Mouse (Mus musculus): ENCODE results near the gene Tmem129. TPM values are rescaled to one million over a fixed set of nuclear protein-coding genes. Genes with fewer than 3 reads are reported as not detected.

The Tmem129 gene
- total and polyA plus RNA-seq, 2 experiments from 2014 or later: 20.9 to 23.9 TPM

- WGBS: under 1% methylated on average over 32 of the region's 32 CpGs
- 0 out of 2 replicates have a peak, but pooled peaks have one; percentile 1 for TF ChIP-seq CTCF (IDR thresholded peaks at IDR 0.05; ENCODE audit: low read depth)
- Histone ChIP-seq H3K4me3 (ENCODE audit: low read depth, low read length) (peak overlapping the region; percentile 69), H3K9ac (peak overlapping the region; percentile 81), H3K27me3 (ENCODE audit: insufficient read depth, low read length) (no peaks in the 10 kb centered on the region), H3K36me3 (ENCODE audit: insufficient read depth) (peaks cover 7% of the 10 kb centered on the region; the same call in 1 of the 2 replicates), H3K9me3 (ENCODE audit: low read length) (no peaks in the 10 kb centered on the region), H3K27ac (ENCODE audit: low read depth, low read length) (peak overlapping the region; percentile 97), H3K4me1 (ENCODE audit: insufficient read depth) (peaks cover 13% of the 10 kb centered on the region), H3K4me2 (ENCODE audit: low read depth) (peak overlapping the region; percentile 95)
- DNase-seq (no peak), ATAC-seq (peak; percentile 1)
Measured at GRCm38 (mm10) chr5:33657251-33657786, 897 bp downstream of the Tmem129 start.

GRCm38 (mm10) chr5:33656739-33657138 is 1.5 kb downstream of the Tmem129 start:
- Histone ChIP-seq H3K9me3 (ENCODE audit: low read length) (no peaks in the 10 kb centered on the region), H3K27me3 (ENCODE audit: insufficient read depth, low read length) (no peaks in the 10 kb centered on the region), H3K9ac (peak overlapping the region; percentile 81), H3K4me3 (ENCODE audit: low read depth, low read length) (peak overlapping the region; percentile 69), H3K4me2 (ENCODE audit: low read depth) (peak overlapping the region; percentile 95), H3K4me1 (ENCODE audit: insufficient read depth) (peaks cover 13% of the 10 kb centered on the region), H3K27ac (ENCODE audit: low read depth, low read length) (no peak overlapping the region), H3K36me3 (ENCODE audit: insufficient read depth) (peaks cover 7% of the 10 kb centered on the region; the same call in 1 of the 2 replicates)
- DNase-seq: no peak
- ATAC-seq: no peak
- WGBS: 59% methylated on average over 1 of the region's 1 CpGs
- TF ChIP-seq CTCF (IDR thresholded peaks at IDR 0.05; ENCODE audit: low read depth): no peak

- no peak for TF ChIP-seq CTCF (IDR thresholded peaks at IDR 0.05; ENCODE audit: low read depth)
- Histone ChIP-seq H3K9ac (no peak overlapping the region), H3K4me3 (ENCODE audit: low read depth, low read length) (no peak overlapping the region), H3K27me3 (ENCODE audit: insufficient read depth, low read length) (no peaks in the 10 kb centered on the region), H3K9me3 (ENCODE audit: low read length) (no peaks in the 10 kb centered on the region), H3K4me2 (ENCODE audit: low read depth) (no peak overlapping the region), H3K27ac (ENCODE audit: low read depth, low read length) (no peak overlapping the region), H3K4me1 (ENCODE audit: insufficient read depth) (peaks cover 13% of the 10 kb centered on the region), H3K36me3 (ENCODE audit: insufficient read depth) (peaks cover 7% of the 10 kb centered on the region; the same call in 1 of the 2 replicates)
- WGBS: 92% methylated on average over 10 of the region's 10 CpGs
- no peak for ATAC-seq
- no peak for DNase-seq
Measured at GRCm38 (mm10) chr5:33655251-33655840, 2.9 kb downstream of the Tmem129 start.

GRCm38 (mm10) chr5:33654424-33654823 is 3.8 kb downstream of the Tmem129 start:
- WGBS: 92% methylated on average over 13 of the region's 13 CpGs
- no peak overlapping the region for H3K4me2 ChIP-seq (ENCODE audit: low read depth)
- H3K4me1 ChIP-seq (ENCODE audit: insufficient read depth): peaks cover 13% of the 10 kb centered on the region
- no peak overlapping the region for H3K9ac ChIP-seq
- H3K27ac ChIP-seq (ENCODE audit: low read depth, low read length): no peak overlapping the region
- no peaks in the 10 kb centered on the region for H3K27me3 ChIP-seq (ENCODE audit: insufficient read depth, low read length)
- no peak for TF ChIP-seq CTCF (IDR thresholded peaks at IDR 0.05; ENCODE audit: low read depth)
- ATAC-seq (no peak), DNase-seq (no peak)
- peaks cover 7% of the 10 kb centered on the region; the same call in 1 of the 2 replicates for H3K36me3 ChIP-seq (ENCODE audit: insufficient read depth)
- no peaks in the 10 kb centered on the region for H3K9me3 ChIP-seq (ENCODE audit: low read length)
- no peak overlapping the region for H3K4me3 ChIP-seq (ENCODE audit: low read depth, low read length)

- H3K27ac ChIP-seq (ENCODE audit: low read depth, low read length): peak overlapping the region; percentile 95; the same call in 1 of the 2 replicates
- no peak for TF ChIP-seq CTCF (IDR thresholded peaks at IDR 0.05; ENCODE audit: low read depth)
- DNase-seq (no peak), ATAC-seq (no peak)
- H3K27me3 ChIP-seq (ENCODE audit: insufficient read depth, low read length): no peaks in the 10 kb centered on the region
- H3K9ac ChIP-seq: peak overlapping the region; percentile 76
- peak overlapping the region; percentile 81 for H3K4me3 ChIP-seq (ENCODE audit: low read depth, low read length)
- peaks cover 9% of the 10 kb centered on the region; the same call in 1 of the 2 replicates for H3K36me3 ChIP-seq (ENCODE audit: insufficient read depth)
- 3% methylated on average over 9 of the region's 9 CpGs for WGBS
- no peaks in the 10 kb centered on the region for H3K9me3 ChIP-seq (ENCODE audit: low read length)
- peak overlapping the region; percentile 62 for H3K4me2 ChIP-seq (ENCODE audit: low read depth)
- H3K4me1 ChIP-seq (ENCODE audit: insufficient read depth): peaks cover 7% of the 10 kb centered on the region
Measured at GRCm38 (mm10) chr5:33652783-33653173, 5.4 kb downstream of the Tmem129 start.

- WGBS: 1% methylated on average over 82 of the region's 82 CpGs
- peaks cover 15% of the 10 kb centered on the region for H3K36me3 ChIP-seq (ENCODE audit: insufficient read depth)
- ATAC-seq (peak; percentile 96), DNase-seq (peak; percentile 96)
- peak; percentile 21 for TF ChIP-seq CTCF (IDR thresholded peaks at IDR 0.05; ENCODE audit: low read depth)
- H3K27me3 ChIP-seq (ENCODE audit: insufficient read depth, low read length): no peaks in the 10 kb centered on the region
- peak within 1 kb of the TSS; percentile 76 for H3K9ac ChIP-seq
- no peaks in the 10 kb centered on the region for H3K9me3 ChIP-seq (ENCODE audit: low read length)
- peak within 1 kb of the TSS; percentile 95 for H3K27ac ChIP-seq (ENCODE audit: low read depth, low read length)
- H3K4me2 ChIP-seq (ENCODE audit: low read depth): peak within 1 kb of the TSS; percentile 62
- peak within 1 kb of the TSS; percentile 81 for H3K4me3 ChIP-seq (ENCODE audit: low read depth, low read length)
- H3K4me1 ChIP-seq (ENCODE audit: insufficient read depth): peaks cover 7% of the 10 kb centered on the region
Measured at GRCm38 (mm10) chr5:33651921-33652782, 6.1 kb downstream of the Tmem129 start, which contains the start of gene Slbp. TSS of gene Slbp (minus strand) at chr5:33652574.

Data from forebrain, postnatal 0 days (tissue).